Mouse (Mus musculus) liver (tissue): ENCODE measurements around the gene Plcg1.
A peak's percentile ranks its signal among the peaks of the same experiment; 100 is the strongest.

Source experiments
- DNase-seq: peaks from one replicate; pipeline ENCODE4 v3.0.0-alpha.2; 2020; ENCODE audit warnings: mixed read lengths

Gene Plcg1

GRCm38 (mm10) chr2:160731117-160731838, at the start of gene Plcg1:
Plcg1 (plus strand) TSS chr2:160731300.
- peak; percentile 94 for DNase-seq

DNA sequence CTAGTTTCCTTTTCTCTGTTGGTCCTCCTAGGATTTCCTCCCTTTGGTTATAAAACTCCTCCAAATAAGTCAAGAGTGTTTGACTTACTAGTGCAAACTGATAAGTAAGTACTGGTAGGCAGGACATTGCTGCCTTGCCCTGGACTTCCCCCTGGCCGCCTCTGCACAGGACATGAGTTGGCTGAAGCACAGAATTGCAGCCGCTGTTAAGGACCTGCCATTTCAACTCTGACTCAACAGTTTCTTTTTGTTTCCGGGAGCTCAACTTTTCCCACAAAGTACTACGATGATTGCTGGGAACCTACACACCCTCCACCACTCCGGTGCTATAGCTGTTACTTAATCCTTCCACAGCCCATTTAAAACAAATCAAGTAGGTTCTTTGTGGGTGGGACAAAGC, 30.8 kb upstream of the Plcg1 start:
- DNase-seq = peak; percentile 31

DNA sequence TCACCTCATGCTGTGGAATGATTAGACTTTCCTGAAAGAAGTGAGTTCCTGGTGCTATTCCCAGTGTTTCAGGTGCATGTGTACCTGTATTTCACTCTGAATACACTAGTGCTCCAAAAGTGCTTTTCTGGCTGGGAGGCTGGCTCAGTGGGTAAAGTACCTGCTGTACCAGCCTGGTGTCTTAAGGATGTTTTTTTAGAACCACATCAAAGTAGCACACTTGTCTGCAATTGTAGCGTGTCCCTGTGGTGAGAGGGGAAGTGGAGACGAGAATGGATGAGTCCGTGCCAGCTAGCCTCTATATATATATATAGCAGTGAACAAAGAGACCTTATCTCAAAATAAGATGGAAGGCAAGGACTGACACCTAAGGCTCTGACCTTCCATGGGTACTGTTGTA, 29.5 kb upstream of the Plcg1 start:
- no peak for DNase-seq

DNA sequence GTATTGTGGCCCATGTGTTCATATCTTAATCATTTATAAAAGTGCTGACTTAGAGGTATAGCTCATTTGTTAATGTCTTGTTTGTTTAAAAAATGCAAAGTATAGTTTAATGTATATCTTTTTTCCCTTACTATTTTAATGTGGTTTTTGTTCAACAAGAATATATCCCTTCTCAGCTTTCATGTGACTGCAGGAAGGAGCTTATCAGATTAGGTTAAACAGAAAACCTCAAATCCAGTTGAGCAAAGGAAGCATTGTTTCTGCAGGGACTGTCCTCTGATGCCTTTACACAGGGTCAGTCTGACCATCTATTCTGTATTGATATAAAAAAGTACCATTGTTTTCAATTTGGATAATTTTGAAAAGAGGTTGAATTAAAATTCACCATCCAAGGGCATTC, 28.3 kb upstream of the Plcg1 start:
- no peak for DNase-seq

- DNase-seq = no peak
These were observed 23.4 kb upstream of the Plcg1 start for GRCm38 (mm10) chr2:160707673-160708072.

DNA sequence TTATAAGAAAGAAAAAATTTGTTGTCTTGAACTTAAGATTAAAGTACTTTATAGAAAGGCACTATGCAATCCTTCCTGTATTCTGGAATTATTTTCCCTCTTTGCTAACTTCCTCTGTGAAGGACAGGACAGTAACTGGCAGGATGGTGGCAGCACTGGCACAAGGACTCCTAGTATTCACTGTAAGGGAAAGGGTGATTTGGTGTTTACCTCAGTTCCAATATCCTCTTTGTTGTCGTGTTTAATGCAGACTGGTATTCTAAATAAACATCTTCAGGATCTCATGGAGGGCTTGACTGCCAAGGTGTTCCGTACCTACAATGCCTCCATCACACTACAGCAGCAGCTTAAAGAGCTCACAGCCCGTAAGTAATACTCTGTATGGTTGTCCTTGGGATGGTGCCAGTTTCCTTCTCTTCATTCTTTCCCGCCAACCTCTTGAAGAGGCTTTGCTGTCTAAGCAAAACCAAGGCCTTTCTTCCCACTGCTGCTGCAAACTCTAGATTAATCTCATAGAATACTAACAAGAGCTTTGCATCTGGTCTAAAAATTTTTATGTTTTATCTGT, 15.6 kb upstream of the Plcg1 start:
- DNase-seq = no peak

- DNase-seq = peak; percentile 55
These were observed 13.8 kb upstream of the Plcg1 start for GRCm38 (mm10) chr2:160717269-160717668.

- DNase-seq = no peak
These were observed 12.3 kb upstream of the Plcg1 start for GRCm38 (mm10) chr2:160718811-160719210.

DNA sequence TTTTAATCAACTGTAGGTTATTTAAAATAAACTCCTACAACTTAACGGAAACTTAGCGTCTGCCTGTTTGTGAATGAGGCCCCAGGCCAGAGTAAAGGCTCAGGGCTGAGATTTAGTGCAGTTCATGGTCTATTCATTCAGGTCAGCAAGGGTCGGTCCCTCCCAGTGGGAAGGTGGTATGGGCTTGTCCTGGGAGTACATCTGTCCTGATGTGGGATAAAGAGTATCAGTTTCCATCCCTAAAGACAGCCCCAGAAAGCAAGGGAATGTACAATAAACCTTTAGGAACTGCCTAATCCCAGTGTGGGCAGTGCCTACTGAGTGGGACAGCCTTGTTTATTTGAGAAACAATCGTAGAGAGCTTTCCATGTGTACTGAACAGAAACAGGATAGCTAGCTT, 8.4 kb upstream of the Plcg1 start:
- no peak for DNase-seq

- DNase-seq = no peak
These were observed 7.3 kb upstream of the Plcg1 start for GRCm38 (mm10) chr2:160723613-160724375.

GRCm38 (mm10) chr2:160724536-160724935, 6.6 kb upstream of the Plcg1 start:
- no peak for DNase-seq

- DNase-seq = no peak
These were observed 4.9 kb upstream of the Plcg1 start for GRCm38 (mm10) chr2:160725877-160726864.

DNA sequence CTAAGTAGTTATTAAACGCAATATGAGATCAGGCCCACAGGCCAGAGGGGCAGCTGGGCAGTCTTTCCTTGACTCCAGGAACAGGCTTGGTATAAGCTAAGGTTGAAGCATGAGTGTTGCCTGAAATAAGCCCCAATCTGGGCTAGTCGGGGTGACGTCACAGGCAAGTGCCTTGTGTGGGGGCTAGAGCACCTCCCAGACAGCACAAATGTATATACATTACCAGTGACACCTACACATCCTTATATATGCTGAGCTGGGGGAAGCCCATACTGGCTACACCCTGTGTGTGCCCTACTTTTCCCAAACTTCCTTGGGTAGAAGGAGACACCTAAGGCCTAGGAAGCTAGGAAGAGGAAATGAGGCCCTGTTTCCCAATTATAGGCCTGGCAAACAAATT, 2.1 kb upstream of the Plcg1 start:
- no peak for DNase-seq

DNA sequence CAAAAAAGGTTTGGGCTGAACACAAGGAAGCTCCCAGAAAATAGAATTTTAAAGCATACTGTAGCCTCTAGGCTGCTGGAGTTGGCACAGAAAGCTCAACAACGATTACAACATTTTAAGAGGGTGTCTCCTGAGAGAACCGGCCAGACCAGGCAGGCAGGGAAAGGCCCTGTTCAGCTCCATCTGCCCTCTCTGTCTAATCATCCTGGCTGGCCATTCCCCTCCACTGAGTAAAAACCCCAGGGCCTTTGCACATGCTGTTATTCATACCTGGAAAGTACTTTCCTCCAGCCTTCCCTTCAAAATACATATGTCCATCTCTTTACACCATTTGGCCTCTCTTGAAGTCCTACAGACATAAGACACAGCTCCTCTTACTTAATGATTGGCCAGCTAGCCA, 1.7 kb upstream of the Plcg1 start:
- no peak for DNase-seq

DNA sequence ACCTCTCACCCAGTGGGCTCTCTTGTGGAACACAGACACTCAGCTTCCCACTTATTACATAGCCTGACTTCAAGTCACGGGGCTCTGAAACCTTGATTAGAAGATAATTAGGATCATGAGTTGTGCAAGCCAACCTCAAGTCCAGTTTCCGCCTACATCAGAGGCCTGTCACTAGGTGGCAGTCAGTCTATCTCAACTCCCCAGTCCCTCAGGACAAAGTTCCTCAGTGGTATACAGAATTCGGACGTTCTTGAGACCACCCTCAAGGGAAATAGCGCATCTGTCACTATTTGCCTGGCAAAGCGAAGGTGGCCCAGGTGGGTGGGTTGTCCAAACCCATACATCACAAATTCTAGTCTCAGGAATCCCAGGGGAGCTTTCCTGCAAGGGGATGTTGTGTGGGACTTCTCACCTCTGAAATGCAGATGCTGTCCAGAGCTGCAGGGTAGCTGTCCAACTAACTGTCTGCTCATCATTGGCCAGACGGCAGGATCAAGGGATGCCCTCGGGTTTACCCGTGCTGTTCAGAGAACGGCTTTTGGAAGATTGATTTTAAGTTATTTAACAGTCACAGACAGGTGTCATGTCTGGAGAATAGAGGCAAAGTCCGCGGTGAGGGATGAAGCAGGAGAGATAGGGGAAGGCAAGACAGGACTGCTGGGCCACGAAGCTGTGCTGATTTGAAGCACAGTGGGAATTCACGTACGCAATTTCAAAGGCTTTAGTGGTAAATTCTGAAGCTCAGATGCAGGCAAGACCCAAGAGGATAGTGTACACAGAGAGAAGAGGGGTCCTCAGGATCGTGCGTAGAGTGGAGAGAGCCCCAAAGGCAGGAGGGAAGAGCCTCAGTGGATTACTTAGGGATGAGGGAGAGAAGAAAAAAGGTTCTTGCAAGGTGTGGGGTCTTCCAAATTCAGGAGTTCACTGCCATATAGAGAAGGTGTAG, 976 bp upstream of the Plcg1 start:
- DNase-seq = no peak

GRCm38 (mm10) chr2:160730797-160731116, 343 bp upstream of the Plcg1 start:
- no peak for DNase-seq

GRCm38 (mm10) chr2:160731839-160732261, 750 bp downstream of the Plcg1 start:
- peak; percentile 40 for DNase-seq

- DNase-seq = no peak
These were observed 1.4 kb downstream of the Plcg1 start for GRCm38 (mm10) chr2:160732420-160732995.

GRCm38 (mm10) chr2:160733131-160733531, 2.0 kb downstream of the Plcg1 start:
- no peak for DNase-seq

DNA sequence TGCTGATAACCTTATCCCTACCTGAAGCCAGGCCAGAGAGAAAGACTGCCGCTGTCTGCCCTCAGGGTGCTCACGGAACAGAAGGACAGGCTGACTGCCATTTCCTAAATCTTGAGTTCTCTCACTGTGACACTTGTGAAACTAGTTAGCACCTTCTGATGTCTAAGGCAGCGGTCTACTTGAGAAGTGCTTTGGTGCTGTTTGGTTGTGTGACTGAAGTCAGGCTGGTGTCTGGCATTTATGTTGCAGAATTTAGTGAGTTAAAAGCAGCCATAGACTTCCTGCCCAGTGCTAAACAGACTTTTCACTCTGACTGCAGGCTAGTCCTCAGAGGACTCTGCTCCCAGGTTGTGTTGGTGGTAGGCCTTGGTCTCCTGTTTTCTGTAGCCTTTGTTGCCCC, 3.2 kb downstream of the Plcg1 start:
- DNase-seq = no peak

- DNase-seq = no peak
These were observed 4.7 kb downstream of the Plcg1 start for GRCm38 (mm10) chr2:160735706-160736310.
